Mouse (Mus musculus): ENCODE data around the gene Trim15. TPM values are rescaled to one million over a fixed set of nuclear protein-coding genes. Genes with fewer than 3 reads are reported as not detected.

The Trim15 gene
- polyA plus RNA-seq, 1 experiment from 2014 or later, result 8.5 TPM

- no peaks in the 10 kb centered on the region for H3K36me3 ChIP-seq (ENCODE audit: control insufficient read depth, insufficient read depth, low read length)
- 80% methylated on average over 2 of the region's 2 CpGs for WGBS
- no peak overlapping the region for H3K4me3 ChIP-seq (ENCODE audit: low read length)
- H3K27me3 ChIP-seq (replicated peaks; ENCODE audit: control insufficient read depth, insufficient read depth, low read length), result no peaks in the 10 kb centered on the region
- H3K27ac ChIP-seq (ENCODE audit: low read length), result no peak overlapping the region
- H3K4me2 ChIP-seq (ENCODE audit: low read depth, low read length), result no peak overlapping the region
- H3K4me1 ChIP-seq (ENCODE audit: control insufficient read depth, insufficient read depth, low read length), result no peaks in the 10 kb centered on the region
- ATAC-seq, result no peak
- H3K9ac ChIP-seq (ENCODE audit: low read depth, low read length), result no peak overlapping the region
- no peaks in the 10 kb centered on the region for H3K9me3 ChIP-seq (ENCODE audit: control insufficient read depth, low read length)
These were observed 16.3 kb upstream of the Trim15 start for GRCm38 (mm10) chr17:36883350-36883749.

GRCm38 (mm10) chr17:36874636-36875035 is 7.6 kb upstream of the Trim15 start:
- H3K27me3 ChIP-seq (replicated peaks; ENCODE audit: control insufficient read depth, insufficient read depth, low read length), result no peaks in the 10 kb centered on the region
- H3K27ac ChIP-seq (ENCODE audit: low read length), result no peak overlapping the region
- H3K4me3 ChIP-seq (ENCODE audit: low read length), result no peak overlapping the region
- H3K4me1 ChIP-seq (ENCODE audit: control insufficient read depth, insufficient read depth, low read length), result no peaks in the 10 kb centered on the region
- no peaks in the 10 kb centered on the region for H3K9me3 ChIP-seq (ENCODE audit: control insufficient read depth, low read length)
- no peaks in the 10 kb centered on the region for H3K36me3 ChIP-seq (ENCODE audit: control insufficient read depth, insufficient read depth, low read length)
- no peak overlapping the region for H3K9ac ChIP-seq (ENCODE audit: low read depth, low read length)
- WGBS, result 35% methylated on average over 4 of the region's 4 CpGs
- ATAC-seq, result peak; percentile 27; the same call in 1 of the 2 replicates
- H3K4me2 ChIP-seq (ENCODE audit: low read depth, low read length), result no peak overlapping the region

- H3K36me3 ChIP-seq (ENCODE audit: control insufficient read depth, insufficient read depth, low read length), result no peaks in the 10 kb centered on the region
- no peaks in the 10 kb centered on the region for H3K9me3 ChIP-seq (ENCODE audit: control insufficient read depth, low read length)
- H3K27ac ChIP-seq (ENCODE audit: low read length), result no peak overlapping the region
- no peak for ATAC-seq
- H3K27me3 ChIP-seq (replicated peaks; ENCODE audit: control insufficient read depth, insufficient read depth, low read length), result peaks cover 4% of the 10 kb centered on the region; the same call in 1 of the 2 replicates
- H3K4me3 ChIP-seq (ENCODE audit: low read length), result no peak overlapping the region
- H3K4me1 ChIP-seq (ENCODE audit: control insufficient read depth, insufficient read depth, low read length), result 0 out of 2 replicates have a peak, but pooled peaks cover 4% of the 10 kb centered on the region
- WGBS, result 68% methylated on average over 25 of the region's 25 CpGs
- 0 out of 2 replicates have a peak overlapping the region, but pooled peaks have one; percentile 24 for H3K9ac ChIP-seq (ENCODE audit: low read depth, low read length)
- H3K4me2 ChIP-seq (ENCODE audit: low read depth, low read length), result no peak overlapping the region
These were observed 3.2 kb upstream of the Trim15 start for GRCm38 (mm10) chr17:36869955-36870810.

GRCm38 (mm10) chr17:36869284-36869954 is 2.4 kb upstream of the Trim15 start, which contains the start of gene Trim10:
Gene Trim10 (plus strand): TSS chr17:36869574.
- Histone ChIP-seq H3K27me3 (replicated peaks; ENCODE audit: control insufficient read depth, insufficient read depth, low read length) (peaks cover 4% of the 10 kb centered on the region; the same call in 1 of the 2 replicates), H3K4me3 (ENCODE audit: low read length) (no peak within 1 kb of the TSS), H3K9ac (ENCODE audit: low read depth, low read length) (0 out of 2 replicates have a peak within 1 kb of the TSS, but pooled peaks have one; percentile 24), H3K9me3 (ENCODE audit: control insufficient read depth, low read length) (no peaks in the 10 kb centered on the region), H3K27ac (ENCODE audit: low read length) (no peak within 1 kb of the TSS), H3K4me1 (ENCODE audit: control insufficient read depth, insufficient read depth, low read length) (0 out of 2 replicates have a peak, but pooled peaks cover 4% of the 10 kb centered on the region), H3K36me3 (ENCODE audit: control insufficient read depth, insufficient read depth, low read length) (no peaks in the 10 kb centered on the region), H3K4me2 (ENCODE audit: low read depth, low read length) (no peak within 1 kb of the TSS)
- ATAC-seq, result peak; percentile 55
- 71% methylated on average over 4 of the region's 4 CpGs for WGBS

GRCm38 (mm10) chr17:36868836-36869235 is 1.8 kb upstream of the Trim15 start:
- peaks cover 4% of the 10 kb centered on the region; the same call in 1 of the 2 replicates for H3K27me3 ChIP-seq (replicated peaks; ENCODE audit: control insufficient read depth, insufficient read depth, low read length)
- no peak overlapping the region for H3K9ac ChIP-seq (ENCODE audit: low read depth, low read length)
- no peaks in the 10 kb centered on the region for H3K9me3 ChIP-seq (ENCODE audit: control insufficient read depth, low read length)
- WGBS, result 83% methylated on average over 2 of the region's 2 CpGs
- ATAC-seq, result no peak
- 0 out of 2 replicates have a peak, but pooled peaks cover 4% of the 10 kb centered on the region for H3K4me1 ChIP-seq (ENCODE audit: control insufficient read depth, insufficient read depth, low read length)
- H3K36me3 ChIP-seq (ENCODE audit: control insufficient read depth, insufficient read depth, low read length), result no peaks in the 10 kb centered on the region
- H3K4me3 ChIP-seq (ENCODE audit: low read length), result no peak overlapping the region
- no peak overlapping the region for H3K27ac ChIP-seq (ENCODE audit: low read length)
- no peak overlapping the region for H3K4me2 ChIP-seq (ENCODE audit: low read depth, low read length)

GRCm38 (mm10) chr17:36861680-36862079 is 5.3 kb downstream of the Trim15 start:
- H3K4me1 ChIP-seq (ENCODE audit: control insufficient read depth, insufficient read depth, low read length), result 0 out of 2 replicates have a peak, but pooled peaks cover 9% of the 10 kb centered on the region
- peak; percentile 87 for ATAC-seq
- H3K27ac ChIP-seq (ENCODE audit: low read length), result no peak overlapping the region
- H3K4me3 ChIP-seq (ENCODE audit: low read length), result no peak overlapping the region
- no peak overlapping the region for H3K9ac ChIP-seq (ENCODE audit: low read depth, low read length)
- no peaks in the 10 kb centered on the region for H3K9me3 ChIP-seq (ENCODE audit: control insufficient read depth, low read length)
- no peak overlapping the region for H3K4me2 ChIP-seq (ENCODE audit: low read depth, low read length)
- H3K27me3 ChIP-seq (replicated peaks; ENCODE audit: control insufficient read depth, insufficient read depth, low read length), result no peaks in the 10 kb centered on the region
- peaks cover 2% of the 10 kb centered on the region; the same call in 1 of the 2 replicates for H3K36me3 ChIP-seq (ENCODE audit: control insufficient read depth, insufficient read depth, low read length)
- 33% methylated on average over 2 of the region's 2 CpGs for WGBS

GRCm38 (mm10) chr17:36858181-36858580 is 8.8 kb downstream of the Trim15 start:
- H3K27me3 ChIP-seq (replicated peaks; ENCODE audit: control insufficient read depth, insufficient read depth, low read length), result no peaks in the 10 kb centered on the region
- no peak overlapping the region for H3K27ac ChIP-seq (ENCODE audit: low read length)
- no peak overlapping the region for H3K4me3 ChIP-seq (ENCODE audit: low read length)
- ATAC-seq, result no peak
- H3K4me1 ChIP-seq (ENCODE audit: control insufficient read depth, insufficient read depth, low read length), result 0 out of 2 replicates have a peak, but pooled peaks cover 7% of the 10 kb centered on the region
- H3K4me2 ChIP-seq (ENCODE audit: low read depth, low read length), result no peak overlapping the region
- peaks cover 10% of the 10 kb centered on the region for H3K36me3 ChIP-seq (ENCODE audit: control insufficient read depth, insufficient read depth, low read length)
- no peak overlapping the region for H3K9ac ChIP-seq (ENCODE audit: low read depth, low read length)
- WGBS, result 93% methylated on average over 3 of the region's 3 CpGs
- H3K9me3 ChIP-seq (ENCODE audit: control insufficient read depth, low read length), result no peaks in the 10 kb centered on the region

- Histone ChIP-seq H3K9ac (ENCODE audit: low read depth, low read length) (no peak overlapping the region), H3K4me3 (ENCODE audit: low read length) (no peak overlapping the region), H3K27ac (ENCODE audit: low read length) (no peak overlapping the region), H3K27me3 (replicated peaks; ENCODE audit: control insufficient read depth, insufficient read depth, low read length) (no peaks in the 10 kb centered on the region), H3K9me3 (ENCODE audit: control insufficient read depth, low read length) (no peaks in the 10 kb centered on the region), H3K4me2 (ENCODE audit: low read depth, low read length) (no peak overlapping the region), H3K36me3 (ENCODE audit: control insufficient read depth, insufficient read depth, low read length) (peaks cover 10% of the 10 kb centered on the region), H3K4me1 (ENCODE audit: control insufficient read depth, insufficient read depth, low read length) (peaks cover 8% of the 10 kb centered on the region)
- ATAC-seq, result no peak
- WGBS, result 92% methylated on average over 4 of the region's 4 CpGs
These were observed 10.8 kb downstream of the Trim15 start for GRCm38 (mm10) chr17:36856236-36856635.

- H3K27ac ChIP-seq (ENCODE audit: low read length), result no peak overlapping the region
- H3K4me2 ChIP-seq (ENCODE audit: low read depth, low read length), result no peak overlapping the region
- H3K4me3 ChIP-seq (ENCODE audit: low read length), result no peak overlapping the region
- H3K36me3 ChIP-seq (ENCODE audit: control insufficient read depth, insufficient read depth, low read length), result peaks cover 10% of the 10 kb centered on the region
- ATAC-seq, result no peak
- no peaks in the 10 kb centered on the region for H3K9me3 ChIP-seq (ENCODE audit: control insufficient read depth, low read length)
- 88% methylated on average over 3 of the region's 3 CpGs for WGBS
- H3K27me3 ChIP-seq (replicated peaks; ENCODE audit: control insufficient read depth, insufficient read depth, low read length), result no peaks in the 10 kb centered on the region
- H3K4me1 ChIP-seq (ENCODE audit: control insufficient read depth, insufficient read depth, low read length), result peaks cover 12% of the 10 kb centered on the region
- H3K9ac ChIP-seq (ENCODE audit: low read depth, low read length), result no peak overlapping the region
These were observed 11.5 kb downstream of the Trim15 start for GRCm38 (mm10) chr17:36855484-36855883.

All from intestine, embryonic 16.5 days (tissue).